Mouse (Mus musculus) retina, postnatal 7 days (tissue): ENCODE results near the gene Rpf1.
A peak's percentile ranks its signal among the peaks of the same experiment; 100 is the strongest.

ENCODE experiments used
- DNase-seq: peaks from one replicate; pipeline ENCODE4 v3.0.0-alpha.2; 2012; ENCODE audit warnings: low read depth, low spot score

The Rpf1 gene

DNA sequence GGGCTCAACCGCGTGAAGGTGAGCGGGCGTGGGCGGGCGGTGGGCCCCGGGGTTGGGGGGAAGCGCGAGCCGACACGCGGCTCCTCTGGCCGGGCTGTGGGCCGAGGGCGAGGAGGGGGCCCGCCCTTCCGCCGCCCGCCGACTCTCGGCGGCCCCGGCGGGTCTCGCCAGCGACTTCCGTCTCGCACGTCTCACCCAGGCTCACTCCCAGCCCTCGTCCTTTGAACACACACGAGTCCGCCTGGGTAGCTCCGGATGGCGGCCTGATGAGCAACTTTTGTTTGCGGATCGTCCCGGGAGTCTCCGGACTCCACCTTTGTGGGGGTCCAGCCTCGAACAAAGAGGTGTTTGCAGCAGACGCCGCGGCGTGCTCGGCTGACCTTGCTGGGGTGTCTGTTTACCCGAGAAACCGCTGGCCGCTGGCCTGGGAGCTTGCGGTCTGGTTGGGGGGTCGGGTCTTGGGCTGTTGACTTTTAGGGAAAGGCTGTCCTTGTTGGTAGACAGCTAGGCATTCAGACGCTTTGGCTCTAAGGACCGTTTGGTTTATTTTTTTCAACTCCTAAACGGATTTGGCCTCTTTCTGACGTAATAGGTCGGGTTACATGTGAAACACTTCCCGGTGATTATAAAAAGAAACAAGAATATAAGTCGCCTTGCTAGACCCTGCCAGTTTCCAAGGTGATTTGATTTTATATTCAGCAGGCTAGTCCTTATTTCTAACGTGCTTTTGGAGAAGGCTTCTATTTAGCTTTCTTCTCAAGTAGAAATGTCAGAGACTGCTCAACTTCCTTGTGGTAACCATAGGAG is 21.0 kb downstream of the Rpf1 start:
- DNase-seq = peak; percentile 17

DNA sequence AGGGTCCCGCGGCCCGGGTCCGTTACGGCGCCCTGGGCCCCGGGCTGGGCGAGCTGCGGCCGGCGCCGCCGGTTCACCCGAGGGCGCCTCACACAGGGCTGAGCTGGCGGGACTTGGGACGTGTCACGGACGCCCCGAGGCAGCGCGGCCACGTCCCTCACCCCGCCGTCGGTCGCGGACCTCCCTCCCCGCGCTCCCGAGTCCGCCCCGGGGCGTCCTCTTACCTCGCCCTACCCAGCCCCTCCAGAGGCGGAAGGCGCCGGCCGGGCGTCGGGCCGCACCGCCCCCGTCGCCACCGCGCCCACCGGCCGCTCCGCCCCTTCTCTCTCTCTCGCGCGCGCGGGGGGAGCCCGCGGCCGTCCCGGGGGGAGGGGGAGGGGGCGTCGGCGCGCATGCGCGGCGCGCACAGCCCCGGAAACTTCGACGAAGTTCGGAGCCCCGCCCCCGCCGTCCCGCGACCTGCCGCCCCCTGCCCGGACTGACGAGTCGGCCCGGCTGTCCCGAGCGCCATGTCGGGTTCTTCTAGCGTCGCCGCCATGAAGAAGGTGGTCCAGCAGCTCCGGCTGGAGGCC is 21.7 kb downstream of the Rpf1 start, which contains the start of the genes Spata1 and Gng5:
TSS of gene Spata1 (minus strand) at position 323 of the 572 bp plus-strand sequence.
TSS of gene Gng5 (plus strand) at position 377 of the 572 bp plus-strand sequence.
- DNase-seq = peak; percentile 82

DNA sequence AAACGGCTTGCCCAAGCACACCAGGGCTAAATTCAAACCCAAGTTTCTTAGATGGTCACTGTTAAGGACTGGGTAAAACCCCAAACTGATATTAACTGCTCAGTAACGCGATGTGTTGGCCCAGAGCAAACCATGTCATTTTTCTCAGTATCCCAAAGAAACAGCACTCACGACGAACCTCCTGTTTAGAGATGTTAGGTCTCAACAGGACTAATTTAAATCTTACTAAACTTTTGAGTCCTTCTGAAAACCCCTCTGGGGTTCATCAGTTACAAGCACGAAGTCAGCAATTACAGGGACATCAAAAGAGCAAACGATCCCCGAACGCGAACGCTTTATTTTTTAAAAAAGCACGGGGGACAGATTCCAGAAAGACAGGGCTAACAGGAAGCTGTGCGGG is 22.2 kb downstream of the Rpf1 start:
- DNase-seq = no peak

DNA sequence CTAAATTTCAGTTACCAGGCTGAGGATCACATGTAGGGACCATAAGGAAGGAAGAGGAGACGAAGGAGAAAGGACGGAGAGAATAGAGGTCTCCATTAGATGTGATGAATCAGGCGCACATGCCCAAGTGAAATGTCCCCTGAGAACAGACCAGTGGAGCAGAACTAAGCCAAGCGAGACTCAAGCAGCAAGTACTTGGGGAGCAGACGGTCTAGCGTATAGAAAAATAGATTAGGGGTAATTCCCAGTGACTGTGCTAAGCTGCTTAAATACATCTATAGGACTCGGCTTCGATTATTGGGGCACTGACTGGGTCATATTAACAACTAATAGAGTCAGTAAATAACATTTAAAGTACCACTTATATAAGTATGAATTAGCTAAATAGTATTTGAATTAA is 26.3 kb downstream of the Rpf1 start:
- DNase-seq = peak; percentile 13

DNA sequence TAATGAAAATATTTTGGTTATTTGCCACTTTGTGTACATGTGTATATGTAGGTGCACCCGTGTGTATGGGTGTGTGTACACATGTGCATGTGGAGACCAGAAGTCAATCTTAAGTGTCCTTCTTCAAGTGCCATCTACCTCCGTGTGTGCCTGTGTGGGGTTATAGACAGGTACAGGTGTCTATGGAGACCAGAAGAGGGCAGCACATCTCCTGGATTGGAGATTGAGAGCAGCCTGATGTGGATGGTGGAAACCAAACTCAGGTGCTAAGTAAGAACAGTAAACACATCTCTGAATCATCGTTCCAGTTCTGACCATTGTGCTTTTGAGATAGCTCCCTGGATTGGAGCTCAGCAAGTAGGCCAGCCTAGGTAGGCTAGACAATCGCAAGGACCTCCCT is 34.8 kb downstream of the Rpf1 start:
- DNase-seq = no peak

DNA sequence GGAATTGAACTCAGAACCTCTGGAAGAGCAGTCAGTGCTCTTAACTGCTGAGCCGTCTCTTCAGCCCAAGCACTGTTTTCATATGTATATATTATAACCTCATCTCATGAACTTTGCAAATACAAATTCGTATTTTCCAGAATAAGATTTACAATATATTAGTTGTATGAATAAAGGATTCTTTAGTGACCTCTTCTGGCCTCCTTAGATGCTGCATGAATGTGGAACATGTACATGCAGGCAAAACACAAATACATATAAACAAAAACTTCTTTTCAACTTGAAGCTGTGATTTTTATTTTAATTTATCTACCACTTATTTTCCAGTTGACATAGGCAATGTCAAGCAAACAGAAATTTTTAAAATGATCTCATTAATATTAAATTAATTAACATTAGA is 39.2 kb downstream of the Rpf1 start:
- DNase-seq = no peak

DNA sequence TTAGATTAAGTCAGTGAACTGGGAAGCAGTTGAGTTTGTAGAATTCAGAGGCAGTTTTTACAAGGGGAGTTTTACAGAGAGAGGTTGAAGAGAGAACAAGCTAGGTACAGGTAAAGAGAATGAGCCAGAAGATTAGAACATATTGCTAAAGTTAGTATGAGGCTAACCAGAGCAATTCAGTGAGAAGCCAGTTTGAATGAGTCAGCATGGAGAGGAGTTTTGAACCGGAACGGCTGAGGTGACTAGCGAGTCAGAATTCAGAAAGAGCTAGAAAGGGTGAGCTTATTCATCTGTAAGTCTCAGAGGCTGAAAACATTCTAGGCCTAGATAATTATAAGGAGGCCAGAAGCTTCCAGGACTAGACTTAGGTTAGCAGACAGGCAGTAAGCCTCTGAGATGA is 46.8 kb downstream of the Rpf1 start:
- no peak for DNase-seq

DNA sequence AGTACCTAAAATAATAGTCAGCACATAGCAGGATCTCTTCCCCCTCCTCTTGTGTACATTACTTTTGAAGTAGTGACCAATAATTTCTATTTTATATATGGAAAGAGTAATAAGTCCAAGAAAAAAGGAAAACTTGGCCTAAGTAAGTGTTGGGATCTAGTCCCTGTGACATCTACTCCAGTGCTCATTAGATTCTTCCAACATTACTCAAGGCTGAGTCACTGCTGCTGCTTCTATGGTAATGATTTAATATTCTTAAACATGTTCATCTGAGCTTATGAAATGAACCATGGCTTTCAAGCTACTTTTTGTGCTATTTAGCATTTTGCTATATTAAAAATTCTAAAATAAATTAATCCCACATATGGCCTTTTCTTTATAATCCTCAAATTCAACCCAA is 47.5 kb downstream of the Rpf1 start:
- DNase-seq = no peak

DNA sequence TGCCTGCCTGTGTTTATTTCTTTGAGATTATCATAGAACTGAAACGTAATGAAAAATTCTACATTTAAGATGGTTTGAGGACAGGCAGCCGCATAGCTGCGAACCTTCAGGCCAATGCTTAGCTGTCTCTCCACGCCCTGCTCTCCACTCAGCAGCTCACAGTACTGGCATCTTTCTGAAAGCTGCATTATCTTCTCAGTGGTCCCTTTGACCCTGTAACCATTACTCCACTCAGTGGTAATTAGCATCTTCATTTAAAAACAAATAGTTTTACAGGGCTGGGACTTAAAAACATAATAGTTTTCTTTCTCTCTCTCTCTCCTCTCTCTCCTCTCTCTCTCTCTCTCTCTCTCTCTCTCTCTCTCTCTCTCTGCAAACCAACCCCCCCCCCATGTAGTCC is 48.6 kb downstream of the Rpf1 start:
- DNase-seq = no peak

DNA sequence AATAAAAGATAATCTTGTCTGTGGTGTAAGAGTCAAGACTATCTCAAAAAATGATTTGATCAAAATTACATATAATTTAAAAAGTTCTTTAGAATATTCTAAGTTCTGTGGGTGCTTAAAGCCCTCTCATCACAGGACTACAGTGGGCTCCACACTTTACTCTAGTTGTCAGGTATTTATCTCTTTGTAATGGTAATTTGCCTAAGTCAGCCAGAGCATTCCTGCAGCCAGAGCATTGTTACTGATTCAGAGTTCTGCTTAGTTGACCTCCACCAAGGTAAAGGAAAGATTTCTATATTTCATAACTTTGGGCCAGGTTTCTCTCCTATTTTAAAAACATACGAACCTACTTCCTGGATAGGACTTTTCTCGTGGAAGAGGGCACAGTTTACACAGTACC is 52.0 kb downstream of the Rpf1 start:
- no peak for DNase-seq

DNA sequence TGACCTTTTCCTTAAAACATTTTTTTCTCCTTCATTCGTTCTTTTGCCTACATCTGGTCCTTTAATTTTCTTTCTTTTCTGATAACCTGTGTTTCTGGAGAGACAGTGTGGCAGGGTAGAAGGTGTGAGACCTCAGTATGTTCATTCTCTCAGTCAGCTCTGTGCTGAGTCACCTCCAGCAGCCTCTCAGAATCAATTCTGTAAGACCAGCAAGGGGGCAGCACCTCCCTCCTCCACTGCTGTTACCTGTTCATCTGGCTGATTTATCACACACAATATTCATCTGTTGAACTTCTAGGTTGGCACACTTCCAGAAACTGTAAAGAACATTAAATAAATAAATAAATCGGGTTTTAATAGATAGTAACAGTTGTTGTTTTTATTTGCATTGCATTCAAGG is 58.3 kb downstream of the Rpf1 start:
- DNase-seq = no peak
